Mouse (Mus musculus) megakaryocyte, embryonic 14.5 days (primary cell): ENCODE results near the gene Pappa.

ENCODE experiments used
- FLI1 ChIP-seq: IDR thresholded peaks from 2 replicates; pipeline ENCODE4 v1.6.1; 2012; ENCODE audit warnings: low read length, inconsistent platforms, mixed read lengths
- GATA1 ChIP-seq: IDR thresholded peaks from 3 replicates; pipeline ENCODE4 v1.6.1; 2012; ENCODE audit warnings: mixed read lengths, low read length, inconsistent platforms, borderline replicate concordance

DNA sequence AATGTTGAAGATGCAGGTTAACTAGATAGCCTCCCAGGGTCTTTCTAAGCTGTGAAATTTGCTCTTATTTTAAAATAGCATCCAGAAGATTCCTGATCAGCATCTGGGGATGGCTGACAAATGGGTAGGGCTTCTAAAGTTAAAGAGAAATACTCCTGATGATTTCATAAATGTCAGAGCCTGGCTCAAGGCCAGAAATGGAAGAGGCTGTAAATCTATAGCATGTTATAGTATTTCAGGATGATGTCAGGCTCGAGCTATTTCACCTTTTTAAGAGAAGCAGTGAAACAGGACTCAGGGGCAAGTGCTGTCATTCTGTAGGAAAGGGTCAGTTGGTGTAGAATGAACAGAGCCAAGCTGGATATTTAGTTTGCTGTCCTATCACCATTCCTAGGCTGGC is 54.2 kb downstream of the Pappa start:
- TF ChIP-seq GATA1 = no peak
- no peak for TF ChIP-seq FLI1
